Mouse (Mus musculus): ENCODE results near the gene H2-DMb1. TPM values are rescaled to one million over a fixed set of nuclear protein-coding genes. Genes with fewer than 3 reads are reported as not detected.
A peak's percentile ranks its signal among the peaks of the same experiment; 100 is the strongest.

Gene H2-DMb1
- polyA plus RNA-seq, 1 experiment from 2014 or later = 4.2 TPM

DNA sequence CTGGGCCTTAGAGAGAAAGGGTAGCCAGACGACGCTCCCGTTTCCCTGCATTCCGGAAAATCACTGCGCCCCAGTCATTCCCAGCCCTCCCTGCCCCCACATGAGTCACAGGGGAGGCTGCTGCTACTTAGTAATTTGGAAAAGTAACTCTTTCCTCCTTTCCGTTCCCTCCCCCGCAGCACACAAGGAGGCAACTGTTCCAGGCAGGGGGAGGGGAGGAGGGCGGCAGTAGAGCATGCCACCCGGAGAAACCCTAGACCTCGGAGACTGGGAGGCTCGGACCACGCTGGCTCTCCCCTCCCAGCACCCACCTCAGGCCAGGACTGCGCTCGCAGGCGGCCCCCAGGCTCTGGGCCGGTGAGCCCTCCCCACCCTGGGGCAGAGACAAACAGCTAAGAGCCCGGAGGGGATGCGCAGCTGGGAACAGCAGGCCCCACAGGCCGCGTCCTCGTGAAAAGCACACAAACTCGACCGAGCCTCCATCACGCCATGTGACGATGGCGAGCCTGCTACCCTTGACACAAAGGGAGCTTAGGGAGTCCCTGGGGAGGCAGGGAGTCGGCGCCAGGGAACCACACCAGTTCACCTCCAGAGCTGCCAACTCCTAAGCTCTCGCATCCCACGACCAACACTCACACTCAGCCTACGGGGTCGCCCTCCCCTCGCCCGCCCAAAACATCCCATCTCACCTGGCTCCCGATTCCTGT is 31.5 kb upstream of the H2-DMb1 start:
- Histone ChIP-seq H3K9me3 (ENCODE audit: control insufficient read depth, low read length) (no peaks in the 10 kb centered on the region), H3K4me2 (replicated peaks; ENCODE audit: low read depth, low read length) (peak overlapping the region; percentile 99), H3K4me3 (ENCODE audit: low read length) (peak overlapping the region; percentile 92), H3K9ac (ENCODE audit: low read depth, low read length) (peak overlapping the region; percentile 98), H3K27me3 (ENCODE audit: control insufficient read depth, insufficient read depth, low read length) (no peaks in the 10 kb centered on the region), H3K4me1 (ENCODE audit: control insufficient read depth, insufficient read depth, low read length) (peaks cover 11% of the 10 kb centered on the region; the same call in 1 of the 2 replicates), H3K36me3 (ENCODE audit: control insufficient read depth, insufficient read depth, low read length) (peaks cover 27% of the 10 kb centered on the region), H3K27ac (ENCODE audit: low read depth, low read length) (peak overlapping the region; percentile 100)
- peak; percentile 63 for ATAC-seq (ENCODE audit: low FRiP score, low TSS enrichment)
- WGBS = under 1% methylated on average over 28 of the region's 35 CpGs

DNA sequence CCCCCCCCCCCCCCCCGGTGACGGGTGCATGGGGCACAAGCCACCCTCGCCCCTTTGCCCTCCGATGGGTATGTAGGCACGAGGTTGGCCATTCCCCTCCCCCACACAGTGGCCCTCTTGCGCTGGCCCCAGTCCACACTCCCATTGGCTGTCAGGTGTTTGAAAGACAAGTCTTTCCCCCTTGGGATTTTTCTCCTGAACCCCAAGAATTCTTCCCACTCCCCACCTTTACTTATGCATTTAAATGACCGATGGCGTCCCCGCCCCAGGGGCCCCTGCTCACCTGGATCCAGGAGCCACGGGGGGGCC is 31.0 kb upstream of the H2-DMb1 start:
- Histone ChIP-seq H3K4me1 (ENCODE audit: control insufficient read depth, insufficient read depth, low read length) (peaks cover 8% of the 10 kb centered on the region; the same call in 1 of the 2 replicates), H3K4me2 (replicated peaks; ENCODE audit: low read depth, low read length) (peak overlapping the region; percentile 99), H3K27ac (ENCODE audit: low read depth, low read length) (peak overlapping the region; percentile 100), H3K9me3 (ENCODE audit: control insufficient read depth, low read length) (no peaks in the 10 kb centered on the region), H3K36me3 (ENCODE audit: control insufficient read depth, insufficient read depth, low read length) (peaks cover 21% of the 10 kb centered on the region), H3K27me3 (ENCODE audit: control insufficient read depth, insufficient read depth, low read length) (no peaks in the 10 kb centered on the region), H3K9ac (ENCODE audit: low read depth, low read length) (peak overlapping the region; percentile 98), H3K4me3 (ENCODE audit: low read length) (peak overlapping the region; percentile 92)
- ATAC-seq (ENCODE audit: low FRiP score, low TSS enrichment) = no peak; the same call in 1 of the 2 replicates
- 2% methylated on average over 7 of the region's 10 CpGs for WGBS

GRCm38 (mm10) chr17:34122188-34122984 is 30.5 kb upstream of the H2-DMb1 start, which contains the start of gene Brd2:
Gene Brd2 (minus strand): TSS chr17:34122634.
- ATAC-seq (ENCODE audit: low FRiP score, low TSS enrichment) = peak; percentile 50

DNA sequence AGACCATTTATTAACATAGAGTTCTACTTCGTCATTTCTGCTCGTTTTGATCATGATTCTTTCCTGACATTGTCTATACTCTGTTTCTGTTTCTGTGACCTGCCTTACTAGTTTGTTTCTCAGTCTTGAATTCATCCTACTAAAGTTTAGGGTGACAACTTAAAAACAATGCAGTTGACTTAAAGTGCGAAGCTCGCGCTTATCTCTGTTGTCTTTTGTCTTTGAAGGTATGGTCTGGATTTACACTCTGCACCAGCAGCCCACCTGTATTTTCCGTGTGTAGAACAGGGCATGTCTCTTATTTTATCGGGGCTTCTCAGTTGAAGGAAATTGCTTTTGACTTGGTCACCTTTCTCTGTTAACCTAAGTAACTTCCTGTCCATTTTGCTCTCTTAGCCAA is 29.8 kb upstream of the H2-DMb1 start:
- H3K4me1 ChIP-seq (ENCODE audit: control insufficient read depth, insufficient read depth, low read length) = peaks cover 13% of the 10 kb centered on the region
- H3K4me3 ChIP-seq (ENCODE audit: low read length) = peak overlapping the region; percentile 92
- H3K9ac ChIP-seq (ENCODE audit: low read depth, low read length) = peak overlapping the region; percentile 98
- no peaks in the 10 kb centered on the region for H3K27me3 ChIP-seq (ENCODE audit: control insufficient read depth, insufficient read depth, low read length)
- H3K36me3 ChIP-seq (ENCODE audit: control insufficient read depth, insufficient read depth, low read length) = peaks cover 9% of the 10 kb centered on the region; the same call in 1 of the 2 replicates
- 2% methylated on average over 7 of the region's 7 CpGs for WGBS
- H3K27ac ChIP-seq (ENCODE audit: low read depth, low read length) = peak overlapping the region; percentile 100
- no peaks in the 10 kb centered on the region for H3K9me3 ChIP-seq (ENCODE audit: control insufficient read depth, low read length)
- ATAC-seq (ENCODE audit: low FRiP score, low TSS enrichment) = no peak
- H3K4me2 ChIP-seq (replicated peaks; ENCODE audit: low read depth, low read length) = peak overlapping the region; percentile 99

More at GRCm38 (mm10) chr17:34122188-34122984, 30.5 kb upstream of the H2-DMb1 start, which contains the start of gene Brd2:
- H3K9ac ChIP-seq (ENCODE audit: low read depth, low read length) = peak within 1 kb of the TSS; percentile 98
- H3K27me3 ChIP-seq (ENCODE audit: control insufficient read depth, insufficient read depth, low read length) = no peaks in the 10 kb centered on the region
- peak within 1 kb of the TSS; percentile 100 for H3K27ac ChIP-seq (ENCODE audit: low read depth, low read length)
- H3K9me3 ChIP-seq (ENCODE audit: control insufficient read depth, low read length) = no peaks in the 10 kb centered on the region
- H3K4me2 ChIP-seq (replicated peaks; ENCODE audit: low read depth, low read length) = peak within 1 kb of the TSS; percentile 99
- peaks cover 16% of the 10 kb centered on the region for H3K36me3 ChIP-seq (ENCODE audit: control insufficient read depth, insufficient read depth, low read length)
- under 1% methylated on average over 66 of the region's 75 CpGs for WGBS
- peaks cover 6% of the 10 kb centered on the region; the same call in 1 of the 2 replicates for H3K4me1 ChIP-seq (ENCODE audit: control insufficient read depth, insufficient read depth, low read length)
- H3K4me3 ChIP-seq (ENCODE audit: low read length) = peak within 1 kb of the TSS; percentile 92

DNA sequence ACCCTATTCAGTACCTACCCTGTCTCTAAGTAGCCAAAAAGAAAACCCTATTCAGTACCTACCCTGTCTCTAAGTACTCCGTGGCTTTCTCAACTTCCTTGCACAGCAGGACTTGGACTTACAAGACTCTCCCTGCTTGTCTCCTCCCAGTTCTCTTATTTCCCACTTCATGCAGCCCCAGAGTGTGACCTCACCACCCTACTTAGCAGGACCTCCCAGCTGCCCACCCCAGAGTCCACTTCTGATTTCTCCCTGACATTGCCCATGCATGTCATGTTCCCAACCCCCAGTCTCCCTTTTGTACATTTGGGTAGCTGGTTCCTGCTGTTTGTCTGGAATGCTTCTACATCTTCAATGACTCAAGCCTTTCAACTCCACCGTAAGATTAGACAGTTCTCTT is 29.4 kb upstream of the H2-DMb1 start:
- Histone ChIP-seq H3K36me3 (ENCODE audit: control insufficient read depth, insufficient read depth, low read length) (peaks cover 5% of the 10 kb centered on the region; the same call in 1 of the 2 replicates), H3K9ac (ENCODE audit: low read depth, low read length) (peak overlapping the region; percentile 98), H3K4me2 (replicated peaks; ENCODE audit: low read depth, low read length) (peak overlapping the region; percentile 99), H3K27ac (ENCODE audit: low read depth, low read length) (peak overlapping the region; percentile 100), H3K9me3 (ENCODE audit: control insufficient read depth, low read length) (no peaks in the 10 kb centered on the region), H3K4me1 (ENCODE audit: control insufficient read depth, insufficient read depth, low read length) (peaks cover 15% of the 10 kb centered on the region), H3K27me3 (ENCODE audit: control insufficient read depth, insufficient read depth, low read length) (no peaks in the 10 kb centered on the region), H3K4me3 (ENCODE audit: low read length) (peak overlapping the region; percentile 92)
- WGBS = 5% methylated on average over 2 of the region's 2 CpGs
- no peak for ATAC-seq (ENCODE audit: low FRiP score, low TSS enrichment)

GRCm38 (mm10) chr17:34124649-34125048 is 28.2 kb upstream of the H2-DMb1 start:
- no peak overlapping the region for H3K27ac ChIP-seq (ENCODE audit: low read depth, low read length)
- no peaks in the 10 kb centered on the region for H3K9me3 ChIP-seq (ENCODE audit: control insufficient read depth, low read length)
- no peak overlapping the region for H3K4me3 ChIP-seq (ENCODE audit: low read length)
- WGBS = 75% methylated on average over 6 of the region's 6 CpGs
- no peak for ATAC-seq (ENCODE audit: low FRiP score, low TSS enrichment)
- no peaks in the 10 kb centered on the region for H3K36me3 ChIP-seq (ENCODE audit: control insufficient read depth, insufficient read depth, low read length)
- H3K27me3 ChIP-seq (ENCODE audit: control insufficient read depth, insufficient read depth, low read length) = no peaks in the 10 kb centered on the region
- H3K9ac ChIP-seq (ENCODE audit: low read depth, low read length) = no peak overlapping the region
- H3K4me2 ChIP-seq (replicated peaks; ENCODE audit: low read depth, low read length) = no peak overlapping the region
- peaks cover 15% of the 10 kb centered on the region for H3K4me1 ChIP-seq (ENCODE audit: control insufficient read depth, insufficient read depth, low read length)

- Histone ChIP-seq H3K9me3 (ENCODE audit: control insufficient read depth, low read length) (no peaks in the 10 kb centered on the region), H3K4me1 (ENCODE audit: control insufficient read depth, insufficient read depth, low read length) (peaks cover 15% of the 10 kb centered on the region), H3K36me3 (ENCODE audit: control insufficient read depth, insufficient read depth, low read length) (no peaks in the 10 kb centered on the region), H3K9ac (ENCODE audit: low read depth, low read length) (no peak overlapping the region), H3K27ac (ENCODE audit: low read depth, low read length) (no peak overlapping the region), H3K27me3 (ENCODE audit: control insufficient read depth, insufficient read depth, low read length) (no peaks in the 10 kb centered on the region), H3K4me3 (ENCODE audit: low read length) (no peak overlapping the region), H3K4me2 (replicated peaks; ENCODE audit: low read depth, low read length) (no peak overlapping the region)
- no peak for ATAC-seq (ENCODE audit: low FRiP score, low TSS enrichment)
- 44% methylated on average over 9 of the region's 9 CpGs for WGBS
Observed at GRCm38 (mm10) chr17:34126826-34127420, 25.9 kb upstream of the H2-DMb1 start.

DNA sequence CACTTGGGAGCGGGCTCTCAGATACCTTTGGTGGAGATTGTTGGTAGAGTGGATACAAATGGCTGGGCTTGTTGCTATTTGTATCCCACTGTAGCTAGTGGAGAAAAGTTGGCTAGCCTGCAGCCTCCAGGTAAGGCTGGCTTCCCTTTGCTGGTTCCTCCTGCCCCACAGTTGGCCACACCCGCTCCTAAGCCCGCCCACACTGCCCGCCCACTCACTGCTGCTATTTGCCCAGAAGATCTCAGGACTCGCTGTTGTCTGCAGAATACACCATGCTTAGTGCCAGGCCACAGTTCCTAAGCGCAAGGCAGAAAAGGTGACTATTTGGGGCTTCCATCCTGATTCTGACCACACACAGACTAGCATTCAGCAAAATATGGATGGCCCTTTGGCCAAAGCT is 25.4 kb upstream of the H2-DMb1 start:
- H3K36me3 ChIP-seq (ENCODE audit: control insufficient read depth, insufficient read depth, low read length) = no peaks in the 10 kb centered on the region
- H3K4me1 ChIP-seq (ENCODE audit: control insufficient read depth, insufficient read depth, low read length) = peaks cover 15% of the 10 kb centered on the region
- no peak overlapping the region for H3K4me2 ChIP-seq (replicated peaks; ENCODE audit: low read depth, low read length)
- no peaks in the 10 kb centered on the region for H3K9me3 ChIP-seq (ENCODE audit: control insufficient read depth, low read length)
- 0 out of 2 replicates have a peak, but pooled peaks have one; percentile 18 for ATAC-seq (ENCODE audit: low FRiP score, low TSS enrichment)
- no peak overlapping the region for H3K9ac ChIP-seq (ENCODE audit: low read depth, low read length)
- no peaks in the 10 kb centered on the region for H3K27me3 ChIP-seq (ENCODE audit: control insufficient read depth, insufficient read depth, low read length)
- H3K27ac ChIP-seq (ENCODE audit: low read depth, low read length) = no peak overlapping the region
- H3K4me3 ChIP-seq (ENCODE audit: low read length) = no peak overlapping the region
- 27% methylated on average over 6 of the region's 6 CpGs for WGBS

Measured in kidney, embryonic 14.5 days (tissue).